Mouse (Mus musculus): ENCODE measurements around the gene Dennd1a. TPM values are rescaled to one million over a fixed set of nuclear protein-coding genes. Genes with fewer than 3 reads are reported as not detected.

Dennd1a gene
- total RNA-seq, 2 experiments from 2014 or later = 21.9 to 25.0 TPM

DNA sequence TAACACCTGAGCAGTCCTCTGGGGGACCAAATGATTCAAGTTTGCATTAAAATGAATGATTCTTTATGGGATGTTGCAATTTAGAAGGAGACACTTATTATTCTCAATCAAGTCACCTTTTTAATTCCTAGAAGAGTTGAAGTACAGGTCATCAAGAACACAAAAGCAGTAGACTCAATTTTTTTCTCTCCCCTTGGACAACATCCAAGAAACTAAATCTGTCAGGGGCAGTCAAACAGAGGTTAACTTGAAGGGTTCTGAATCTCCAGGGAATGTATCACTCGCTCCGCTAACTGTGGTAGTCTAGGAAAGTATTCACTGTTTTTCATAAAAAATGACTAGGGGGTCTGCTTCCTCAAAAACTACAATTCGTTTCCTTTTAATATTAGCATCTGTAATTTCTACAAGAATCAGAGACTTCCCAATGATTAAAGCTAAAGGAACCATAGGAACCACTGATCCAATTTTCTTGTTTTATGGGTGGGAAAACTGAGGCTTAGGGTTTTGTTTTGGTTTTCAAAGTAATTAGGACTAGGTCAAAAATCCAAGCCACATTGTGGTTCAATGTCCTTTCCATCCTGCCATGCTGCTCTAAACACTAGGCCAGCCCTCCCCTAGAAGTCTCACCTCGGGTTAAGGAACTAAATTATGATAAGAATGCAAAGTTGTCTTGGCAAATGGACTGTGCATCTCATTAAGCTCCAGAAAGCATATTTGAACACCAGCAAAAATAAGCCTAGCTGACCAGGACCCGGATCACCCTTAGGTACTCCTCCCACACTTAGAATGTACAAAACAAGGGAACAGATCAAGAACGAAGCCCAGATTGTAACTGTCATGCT lies 157.0 kb downstream of the Dennd1a start:
- intact Hi-C loops (cut with DNase I) = no loop called here
- no peak for DNase-seq

DNA sequence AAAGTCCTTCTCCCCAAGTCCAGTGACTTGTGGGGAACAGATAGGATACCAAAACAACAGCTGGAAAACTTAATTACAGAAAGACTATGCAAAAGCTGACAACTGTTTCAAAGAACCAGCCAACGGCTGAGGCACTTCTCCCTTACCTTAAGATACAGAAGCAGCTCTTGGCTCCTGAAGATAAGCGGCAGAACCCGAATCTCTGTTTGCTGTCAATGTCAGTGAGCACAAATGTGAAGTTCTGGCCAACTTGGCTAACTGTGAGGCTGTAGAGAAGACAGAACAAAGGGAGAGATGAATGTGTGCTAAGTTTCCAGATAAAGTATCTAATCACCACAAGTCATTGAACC lies 160.8 kb downstream of the Dennd1a start:
- DNase-seq = no peak
- intact Hi-C loops (cut with DNase I) = no loop called here

GRCm38 (mm10) chr2:38125671-38126382 lies 161.4 kb downstream of the Dennd1a start:
- intact Hi-C loops (cut with DNase I) = no loop called here
- DNase-seq = no peak

DNA sequence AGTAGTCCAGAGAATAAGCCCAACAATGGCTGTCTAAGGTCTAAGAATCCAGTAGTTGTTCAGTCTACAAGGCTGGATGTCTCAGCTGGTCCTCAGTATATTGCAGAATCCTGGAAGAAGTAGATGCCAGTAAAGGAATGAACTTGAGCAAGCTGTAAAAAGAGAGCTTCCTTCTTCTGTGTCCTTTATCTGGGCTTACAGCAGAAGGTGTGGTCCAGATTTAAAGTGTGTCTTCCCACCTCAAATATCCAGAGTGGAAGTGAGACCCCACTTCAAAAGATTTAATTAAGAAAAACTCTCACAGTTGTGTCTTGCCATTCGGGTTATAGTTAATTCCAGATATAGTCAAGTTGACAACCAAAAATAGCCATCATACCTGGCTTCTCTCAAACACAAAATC lies 162.5 kb downstream of the Dennd1a start:
- DNase-seq = no peak
- intact Hi-C loops (cut with DNase I) = no loop called here

GRCm38 (mm10) chr2:38115000-38115399 lies 172.2 kb downstream of the Dennd1a start:
- DNase-seq = no peak
- intact Hi-C loops (cut with DNase I) = no loop called here

DNA sequence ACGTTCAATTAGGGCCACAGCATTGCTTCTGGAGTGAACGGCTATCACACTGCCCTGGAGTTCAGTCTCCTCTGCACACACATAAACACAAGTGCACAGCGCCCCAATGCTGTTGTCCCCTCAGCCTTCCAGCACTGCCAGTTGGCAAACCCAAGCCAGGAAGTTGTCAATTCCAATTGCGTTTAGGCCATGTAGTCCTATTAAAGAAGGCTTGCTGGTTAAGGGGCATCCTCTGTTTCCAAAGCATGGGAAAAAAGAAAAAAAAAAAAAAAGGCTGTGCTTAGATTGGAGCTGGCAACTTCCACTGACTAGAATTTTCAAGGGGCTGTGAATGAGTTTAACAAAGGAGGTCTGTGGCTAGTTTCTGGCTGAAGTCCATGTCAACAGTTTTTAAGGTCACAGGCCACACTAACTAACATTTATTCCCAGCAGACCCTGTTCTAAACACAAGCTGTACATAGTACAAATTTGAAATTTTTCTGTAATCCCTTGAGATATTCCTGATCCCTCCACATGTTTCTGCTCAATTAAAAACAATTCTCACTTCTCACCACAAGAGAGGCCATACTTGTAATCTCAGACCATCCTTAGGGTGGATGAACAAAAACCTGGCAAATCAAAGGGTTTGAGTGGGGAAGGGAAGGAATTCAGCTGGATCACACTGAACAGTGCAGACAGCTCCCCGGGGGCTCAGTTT lies 175.4 kb downstream of the Dennd1a start:
- intact Hi-C loops (cut with DNase I) = no loop called here
- DNase-seq = peak; percentile 13 to 19

DNA sequence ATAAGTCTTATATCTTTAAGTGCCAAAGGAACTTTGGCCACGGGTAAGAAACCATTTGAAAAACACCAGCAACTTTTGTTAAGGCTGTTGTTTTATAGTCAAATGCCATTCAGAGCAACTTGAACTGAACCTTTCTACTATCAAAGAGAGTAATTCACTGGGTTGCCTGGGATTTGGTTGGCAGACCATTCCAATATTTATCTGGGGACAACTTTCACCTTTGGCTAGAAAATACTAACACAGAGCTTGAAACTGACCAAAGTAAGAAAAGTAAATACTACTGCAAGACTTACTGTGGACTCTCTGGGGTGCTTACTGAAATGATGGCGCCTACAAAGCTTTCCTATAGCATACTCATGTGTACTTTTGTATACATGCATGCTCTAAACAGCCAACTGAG lies 178.6 kb downstream of the Dennd1a start:
- DNase-seq = no peak
- intact Hi-C loops (cut with DNase I) = no loop called here

DNA sequence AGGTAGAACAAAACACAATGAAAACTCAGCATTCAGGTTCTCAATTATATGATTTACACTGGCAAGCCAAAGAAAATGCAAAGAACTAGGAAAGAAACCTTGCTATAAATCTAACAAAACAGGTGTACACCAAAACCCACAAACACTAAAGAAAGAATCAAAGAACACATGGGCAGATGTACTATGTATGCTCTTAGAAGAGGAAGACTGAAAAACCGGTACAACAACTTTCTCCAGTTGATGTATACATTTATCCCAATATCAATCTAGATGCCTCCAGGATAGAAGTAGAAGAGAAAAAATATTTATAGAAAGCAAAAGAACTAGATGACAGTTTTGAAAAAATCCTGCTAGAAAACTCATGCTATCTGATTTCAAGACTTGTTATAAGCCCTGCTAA lies 184.5 kb downstream of the Dennd1a start:
- DNase-seq = no peak
- intact Hi-C loops (cut with DNase I) = no loop called here

DNA sequence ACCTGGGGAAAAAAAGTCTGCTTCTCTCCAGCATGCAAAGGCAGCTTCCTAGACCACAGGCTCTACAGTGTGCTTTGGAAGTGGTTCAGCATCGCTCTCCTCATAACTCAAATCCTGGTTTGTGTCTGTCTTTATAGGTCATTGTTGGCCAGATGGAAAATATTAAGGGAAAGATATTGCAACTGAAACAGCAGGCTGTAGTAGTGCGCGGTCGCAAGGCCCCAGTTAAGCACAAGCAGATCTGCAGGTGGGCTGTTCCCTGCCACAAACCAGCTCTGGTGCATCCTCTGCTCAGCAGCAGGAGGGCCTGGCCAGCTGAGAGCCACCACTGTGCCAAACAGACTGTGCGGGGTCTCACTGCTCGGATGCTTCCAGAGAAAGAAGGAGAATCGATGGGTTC lies 186.9 kb downstream of the Dennd1a start:
- intact Hi-C loops (cut with DNase I) = no loop called here

GRCm38 (mm10) chr2:38099120-38099773 lies 187.9 kb downstream of the Dennd1a start:
- DNase-seq = peak; percentile 19 to 37
- intact Hi-C loops (cut with DNase I) = no loop called here

More for the DNA sequence above, 186.9 kb downstream of the Dennd1a start:
- no peak for DNase-seq

DNA sequence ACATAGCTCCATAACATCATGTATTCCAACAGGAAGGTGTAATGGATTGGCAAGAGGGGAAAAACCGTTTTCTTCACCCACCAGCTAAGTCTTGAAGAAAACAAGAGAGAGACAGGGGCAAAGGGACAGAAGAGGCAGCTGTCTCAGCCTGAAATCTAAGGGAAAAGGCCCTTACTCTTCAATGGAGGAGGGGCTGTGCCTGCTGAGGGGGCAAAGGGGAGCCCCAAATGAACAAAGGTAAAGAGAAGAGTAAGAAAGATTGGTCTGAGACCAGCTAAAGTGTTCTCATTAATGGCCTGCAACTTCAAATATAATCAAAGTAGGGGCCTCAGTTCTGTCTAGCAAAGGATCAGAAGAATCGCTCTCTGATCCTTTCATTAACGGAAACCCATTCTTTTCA lies 189.7 kb downstream of the Dennd1a start:
- intact Hi-C loops (cut with DNase I) = no loop called here
- no peak for DNase-seq

- intact Hi-C loops (cut with DNase I) = no loop called here
- no peak for DNase-seq
Measured at GRCm38 (mm10) chr2:38096328-38096727, 190.9 kb downstream of the Dennd1a start.

DNA sequence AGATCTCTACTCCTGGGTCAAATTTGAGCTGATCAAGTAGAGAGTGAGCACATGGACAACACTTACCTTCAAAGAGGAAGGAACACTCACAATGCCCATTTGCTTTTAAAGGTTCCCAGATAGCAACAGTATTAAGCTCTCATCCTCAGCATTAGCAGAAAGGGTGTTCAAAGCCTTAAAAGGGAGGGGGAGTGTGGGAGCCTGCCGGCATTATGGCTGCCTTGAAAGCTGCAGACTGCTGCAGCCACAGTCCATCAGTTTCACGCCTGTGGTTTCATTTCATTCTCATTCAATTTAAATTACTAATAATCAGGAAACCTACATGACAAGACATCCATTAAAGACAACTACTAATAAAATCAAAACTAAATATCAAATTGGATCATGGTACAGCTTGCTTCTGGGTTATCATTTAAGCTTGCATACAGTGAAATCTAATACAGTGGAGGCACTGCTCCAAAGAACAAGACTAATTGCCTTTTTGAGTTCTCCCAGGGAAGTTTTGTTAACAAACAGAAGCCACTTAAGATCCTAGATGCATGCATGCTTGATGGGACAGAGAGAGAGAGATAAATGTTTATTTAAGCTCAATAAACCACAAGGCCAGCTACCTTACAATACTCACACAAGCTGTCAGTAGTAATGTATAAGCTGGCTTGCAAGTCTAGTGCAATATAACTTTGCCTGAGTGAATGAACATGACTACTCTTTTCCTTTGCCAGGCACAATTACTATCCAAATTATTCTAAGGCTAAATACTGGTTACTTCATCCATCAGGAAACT lies 192.6 kb downstream of the Dennd1a start:
- no peak for DNase-seq
- intact Hi-C loops (cut with DNase I) = no loop called here

GRCm38 (mm10) chr2:38093968-38094367 lies 193.2 kb downstream of the Dennd1a start:
- intact Hi-C loops (cut with DNase I) = no loop called here
- DNase-seq = no peak

GRCm38 (mm10) chr2:38093242-38093641 lies 193.9 kb downstream of the Dennd1a start:
- no peak for DNase-seq
- intact Hi-C loops (cut with DNase I) = no loop called here

- intact Hi-C loops (cut with DNase I) = no loop called here
- no peak for DNase-seq
Measured at GRCm38 (mm10) chr2:38088346-38088745, 198.8 kb downstream of the Dennd1a start.

DNA sequence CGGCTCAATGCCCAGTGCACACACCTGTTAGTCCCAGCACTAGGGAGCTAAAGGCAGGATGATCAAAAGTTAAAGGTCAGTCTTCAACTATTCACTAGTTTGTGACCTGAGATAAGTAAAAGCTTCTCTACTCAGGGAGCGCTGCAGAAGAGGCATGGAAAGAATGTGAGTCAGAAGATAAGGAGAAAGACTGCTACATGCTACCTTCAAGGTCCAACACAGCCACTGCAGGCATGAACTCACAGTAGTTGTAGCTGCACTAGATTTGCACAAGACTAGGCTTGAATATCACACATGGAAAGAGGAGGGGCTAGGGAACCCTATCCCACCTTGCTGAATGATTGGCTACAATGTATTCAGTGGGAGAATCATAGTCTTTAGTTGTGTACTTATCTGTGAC lies 202.1 kb downstream of the Dennd1a start:
- intact Hi-C loops (cut with DNase I) = no loop called here
- DNase-seq = no peak

GRCm38 (mm10) chr2:38083251-38083650 lies 203.9 kb downstream of the Dennd1a start:
- intact Hi-C loops (cut with DNase I) = no loop called here
- no peak for DNase-seq

GRCm38 (mm10) chr2:38074495-38074894 lies 212.7 kb downstream of the Dennd1a start:
- intact Hi-C loops (cut with DNase I) = no loop called here
- DNase-seq = no peak

DNA sequence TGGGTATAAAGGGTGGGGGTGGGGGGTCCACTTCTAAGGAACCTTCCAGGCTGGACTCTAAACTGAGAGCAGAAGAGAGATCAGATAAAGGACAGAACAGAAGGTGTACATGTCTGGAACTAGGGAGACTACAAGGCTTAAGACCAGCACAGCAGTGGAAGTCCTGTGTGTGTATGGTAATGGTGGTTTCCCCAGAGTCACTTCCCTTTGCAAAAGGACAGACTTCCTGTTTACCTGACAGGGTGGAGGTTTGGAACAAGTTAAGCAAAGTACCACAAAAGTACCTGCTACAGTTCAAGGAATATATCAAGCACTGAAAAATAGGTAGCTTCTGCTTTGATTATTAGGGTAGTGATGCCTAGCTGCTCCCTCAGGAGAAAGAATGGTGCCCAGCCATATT lies 215.1 kb downstream of the Dennd1a start:
- intact Hi-C loops (cut with DNase I) = no loop called here
- no peak for DNase-seq

Measured in heart, postnatal 14 days (tissue).